Mouse (Mus musculus) lung, adult 2 months (tissue): ENCODE measurements around the gene Lrmda.

Experiments used
- CTCF ChIP-seq: fragments of 200-500 bp; IDR thresholded peaks from 2 replicates; pipeline ENCODE4 v1.5.1; 2011; ENCODE audit warnings: mild to moderate bottlenecking, low read length, control low read depth; ENCODE audit not compliant: insufficient read depth
- POLR2A ChIP-seq: fragments of 200-500 bp; IDR thresholded peaks from 2 replicates; pipeline ENCODE4 v1.6.1; 2011; ENCODE audit warnings: low read depth, mild to moderate bottlenecking, control low read depth, low read length, borderline replicate concordance; ENCODE audit errors: extremely low read depth

- TF ChIP-seq CTCF: no peak
- TF ChIP-seq POLR2A: no peak
Observed at GRCm38 (mm10) chr14:22814811-22815345, 795.4 kb downstream of the Lrmda start.
